Mouse (Mus musculus): ENCODE measurements around the gene Dzip3. TPM values are rescaled to one million over a fixed set of nuclear protein-coding genes. Genes with fewer than 3 reads are reported as not detected.
A peak's percentile ranks its signal among the peaks of the same experiment; 100 is the strongest.

Dzip3 gene
- 13.8 and 14.7 TPM in 2 replicates for polyA plus RNA-seq (2015; fragmentation: Nextera tagmentation; extraction: Ambion mirVana)

DNA sequence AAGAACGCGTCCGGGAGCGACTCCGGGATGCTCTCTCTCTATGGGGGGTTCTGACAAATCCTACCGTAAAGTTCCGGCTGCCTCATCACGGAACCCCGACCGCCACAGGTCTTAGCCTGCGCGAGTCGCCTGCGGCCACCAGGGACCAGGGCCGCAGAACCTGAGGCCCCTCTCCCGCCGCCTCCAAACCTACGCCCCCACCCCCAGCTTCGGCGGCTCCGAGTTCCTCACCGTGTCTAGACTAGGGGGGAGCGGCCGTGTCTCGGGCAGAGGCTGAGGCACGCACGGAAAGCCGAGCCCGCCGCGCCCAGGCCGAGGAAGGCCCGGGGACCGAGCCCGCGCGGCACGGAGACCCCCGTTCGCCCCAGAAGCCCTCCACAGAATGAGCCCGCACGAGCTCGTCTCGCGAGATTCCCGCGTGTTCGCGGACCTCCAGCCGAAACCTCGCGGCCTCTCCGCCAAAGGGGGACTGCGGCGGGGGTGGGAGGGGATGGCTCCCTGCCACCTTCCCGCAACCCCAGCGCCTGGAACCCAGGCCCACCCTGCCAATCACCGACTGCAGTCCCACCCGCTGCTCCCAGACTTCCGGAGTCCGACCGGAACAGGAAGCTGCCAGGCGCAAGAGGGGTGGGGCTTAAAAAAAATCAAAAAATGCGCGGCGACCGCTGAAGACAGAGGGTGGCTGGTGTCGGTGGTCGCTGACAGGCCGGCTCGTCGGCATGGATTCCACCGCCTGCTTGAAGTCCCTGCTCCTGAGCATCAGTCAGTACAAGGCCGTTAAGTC, at the start of gene Dzip3, which contains the start of gene Cip2a:
TSS of gene Dzip3 (minus strand) at position 607 of the 784 bp plus-strand sequence.
TSS of gene Cip2a (plus strand) at position 627 of the 784 bp plus-strand sequence.
- Histone ChIP-seq H3K4me3 (ENCODE audit: low read length) (peak within 1 kb of the TSS; percentile 81), H3K27me3 (ENCODE audit: control insufficient read depth, insufficient read depth, low read length) (no peaks in the 10 kb centered on the region), H3K27ac (ENCODE audit: low read length) (peak within 1 kb of the TSS; percentile 91), H3K36me3 (ENCODE audit: control insufficient read depth, insufficient read depth) (peaks cover 6% of the 10 kb centered on the region; the same call in 1 of the 2 replicates), H3K9me3 (replicated peaks; ENCODE audit: control insufficient read depth, low read length) (no peaks in the 10 kb centered on the region), H3K4me2 (ENCODE audit: low read depth, low read length) (peak within 1 kb of the TSS; percentile 85), H3K4me1 (ENCODE audit: control insufficient read depth, insufficient read depth, low read length) (peaks cover 10% of the 10 kb centered on the region), H3K9ac (ENCODE audit: low read length) (peak within 1 kb of the TSS; percentile 94)
- WGBS: 0% methylated on average over 74 of the region's 74 CpGs
- peak; percentile 98 for ATAC-seq (replicated peaks; ENCODE audit: extremely low read depth, insufficient read depth, low FRiP score)

DNA sequence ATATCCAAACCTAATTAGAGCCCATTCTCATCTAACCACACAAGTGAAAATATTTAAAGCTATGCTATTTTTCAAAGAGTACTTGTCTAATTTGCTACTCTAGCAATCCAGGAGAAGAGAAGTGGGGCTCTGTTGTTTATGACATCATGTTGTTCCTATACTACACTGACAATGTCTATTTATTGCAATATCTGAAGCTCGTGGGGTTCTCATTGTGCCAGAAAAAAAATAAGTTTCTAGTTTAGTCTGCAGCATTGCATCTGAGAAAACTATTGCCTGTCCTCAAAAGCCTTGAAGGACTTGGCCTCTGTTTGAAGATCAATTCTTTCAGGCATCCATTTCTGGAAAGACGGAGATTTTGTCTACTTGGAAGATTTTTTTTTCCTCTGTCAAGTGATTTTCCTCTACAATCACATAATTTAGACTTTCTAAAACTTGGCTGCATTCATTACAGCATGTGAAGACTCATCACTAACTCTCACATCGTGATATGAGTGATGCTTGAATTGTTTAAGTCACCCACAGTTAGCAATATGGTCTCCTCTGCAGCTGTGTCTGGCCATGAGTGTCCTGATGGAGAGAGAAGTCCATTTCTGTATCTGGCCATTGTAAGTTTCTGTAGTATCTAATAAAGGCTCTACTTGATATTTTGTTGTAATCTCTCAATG, 46.7 kb upstream of the Dzip3 start:
- Histone ChIP-seq H3K9me3 (replicated peaks; ENCODE audit: control insufficient read depth, low read length) (no peaks in the 10 kb centered on the region), H3K4me2 (ENCODE audit: low read depth, low read length) (no peak overlapping the region), H3K4me1 (ENCODE audit: control insufficient read depth, insufficient read depth, low read length) (no peaks in the 10 kb centered on the region), H3K4me3 (ENCODE audit: low read length) (no peak overlapping the region), H3K27ac (ENCODE audit: low read length) (no peak overlapping the region), H3K36me3 (ENCODE audit: control insufficient read depth, insufficient read depth) (no peaks in the 10 kb centered on the region), H3K27me3 (ENCODE audit: control insufficient read depth, insufficient read depth, low read length) (no peaks in the 10 kb centered on the region), H3K9ac (ENCODE audit: low read length) (no peak overlapping the region)
- 62% methylated on average over 3 of the region's 3 CpGs for WGBS
- ATAC-seq (replicated peaks; ENCODE audit: extremely low read depth, insufficient read depth, low FRiP score): no peak

DNA sequence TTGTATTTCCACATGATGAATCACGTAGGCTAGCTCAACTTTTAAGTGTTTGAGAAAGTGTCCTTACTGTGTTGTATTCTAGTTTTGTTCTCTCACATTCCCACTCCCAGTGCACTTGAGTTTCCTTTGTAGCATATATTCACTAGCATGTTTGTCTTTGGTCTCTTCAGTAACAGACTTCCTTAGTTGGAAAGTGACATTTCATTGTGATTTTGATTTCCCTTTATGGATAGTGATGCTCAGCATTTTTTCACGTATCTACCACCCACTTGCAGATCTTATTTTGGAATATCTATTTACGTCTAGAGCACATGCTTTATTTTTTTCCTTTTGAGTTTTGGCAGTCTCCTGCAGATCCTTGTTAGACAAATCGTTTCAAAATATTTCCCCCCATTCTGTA, 43.8 kb upstream of the Dzip3 start:
- Histone ChIP-seq H3K27me3 (ENCODE audit: control insufficient read depth, insufficient read depth, low read length) (no peaks in the 10 kb centered on the region), H3K9me3 (replicated peaks; ENCODE audit: control insufficient read depth, low read length) (no peaks in the 10 kb centered on the region), H3K4me2 (ENCODE audit: low read depth, low read length) (no peak overlapping the region), H3K4me3 (ENCODE audit: low read length) (no peak overlapping the region), H3K36me3 (ENCODE audit: control insufficient read depth, insufficient read depth) (no peaks in the 10 kb centered on the region), H3K27ac (ENCODE audit: low read length) (no peak overlapping the region), H3K9ac (ENCODE audit: low read length) (no peak overlapping the region), H3K4me1 (ENCODE audit: control insufficient read depth, insufficient read depth, low read length) (no peaks in the 10 kb centered on the region)
- 63% methylated on average over 4 of the region's 4 CpGs for WGBS
- ATAC-seq (replicated peaks; ENCODE audit: extremely low read depth, insufficient read depth, low FRiP score): no peak

DNA sequence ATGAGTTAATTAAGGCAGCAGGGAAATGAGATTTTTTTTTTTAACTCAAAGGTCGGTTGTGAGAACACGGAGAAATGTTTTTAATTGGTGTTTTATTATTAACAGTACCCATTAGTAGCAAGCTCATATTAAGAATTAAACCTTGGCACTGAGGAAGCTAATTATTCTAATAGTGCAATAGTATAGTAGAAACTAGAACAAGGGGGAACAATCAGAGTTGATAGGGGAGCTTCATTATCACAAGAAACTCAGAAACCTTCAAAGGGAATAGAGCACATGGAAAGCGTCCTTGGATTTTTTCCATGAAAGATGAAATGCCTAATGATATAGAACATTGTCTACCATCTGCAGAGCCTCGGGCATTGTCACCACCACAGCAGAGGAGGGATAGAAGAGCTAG, 41.9 kb upstream of the Dzip3 start:
- Histone ChIP-seq H3K4me2 (ENCODE audit: low read depth, low read length) (no peak overlapping the region), H3K9me3 (replicated peaks; ENCODE audit: control insufficient read depth, low read length) (no peaks in the 10 kb centered on the region), H3K4me3 (ENCODE audit: low read length) (no peak overlapping the region), H3K4me1 (ENCODE audit: control insufficient read depth, insufficient read depth, low read length) (no peaks in the 10 kb centered on the region), H3K27ac (ENCODE audit: low read length) (no peak overlapping the region), H3K9ac (ENCODE audit: low read length) (no peak overlapping the region), H3K27me3 (ENCODE audit: control insufficient read depth, insufficient read depth, low read length) (no peaks in the 10 kb centered on the region), H3K36me3 (ENCODE audit: control insufficient read depth, insufficient read depth) (no peaks in the 10 kb centered on the region)
- WGBS: 72% methylated on average over 4 of the region's 4 CpGs
- ATAC-seq (replicated peaks; ENCODE audit: extremely low read depth, insufficient read depth, low FRiP score): no peak

DNA sequence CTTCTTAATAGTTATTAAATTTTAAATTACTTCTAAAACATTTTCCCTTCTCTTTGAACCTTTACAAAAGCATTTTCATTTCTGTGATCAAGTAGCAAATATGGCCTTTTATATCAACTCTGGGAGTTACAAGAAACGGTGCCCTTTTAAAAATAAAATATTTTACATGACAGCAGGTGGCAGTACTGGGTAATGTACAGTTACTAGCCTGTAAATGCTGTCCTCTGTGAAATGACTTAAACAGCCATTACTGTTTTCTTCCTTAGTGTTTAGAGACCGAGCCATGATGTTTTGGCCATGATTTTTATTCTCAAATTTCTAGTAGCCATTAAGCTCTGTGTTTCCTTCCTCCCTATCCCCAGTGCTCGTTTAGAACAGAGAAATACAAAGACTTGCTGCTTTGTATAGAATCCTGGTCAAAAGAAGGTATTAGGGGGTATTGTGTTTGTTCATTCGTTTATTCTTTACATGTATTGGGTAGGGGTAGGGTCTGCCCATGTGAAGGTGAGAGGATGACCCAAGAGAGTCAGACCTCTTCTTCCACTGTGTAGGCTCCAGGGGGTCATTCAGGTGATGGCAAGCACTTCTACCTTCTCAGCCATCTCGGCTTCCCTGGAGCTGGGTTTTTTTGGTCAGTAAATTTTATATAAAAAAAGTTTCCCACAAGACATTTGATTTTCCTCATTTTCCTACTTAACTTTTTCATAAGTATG, 22.8 kb upstream of the Dzip3 start:
- Histone ChIP-seq H3K9ac (ENCODE audit: low read length) (no peak overlapping the region), H3K27me3 (ENCODE audit: control insufficient read depth, insufficient read depth, low read length) (no peaks in the 10 kb centered on the region), H3K27ac (ENCODE audit: low read length) (no peak overlapping the region), H3K36me3 (ENCODE audit: control insufficient read depth, insufficient read depth) (peaks cover 20% of the 10 kb centered on the region), H3K4me3 (ENCODE audit: low read length) (no peak overlapping the region), H3K9me3 (replicated peaks; ENCODE audit: control insufficient read depth, low read length) (no peaks in the 10 kb centered on the region), H3K4me1 (ENCODE audit: control insufficient read depth, insufficient read depth, low read length) (no peaks in the 10 kb centered on the region), H3K4me2 (ENCODE audit: low read depth, low read length) (no peak overlapping the region)
- 83% methylated on average over 5 of the region's 5 CpGs for WGBS
- ATAC-seq (replicated peaks; ENCODE audit: extremely low read depth, insufficient read depth, low FRiP score): no peak

DNA sequence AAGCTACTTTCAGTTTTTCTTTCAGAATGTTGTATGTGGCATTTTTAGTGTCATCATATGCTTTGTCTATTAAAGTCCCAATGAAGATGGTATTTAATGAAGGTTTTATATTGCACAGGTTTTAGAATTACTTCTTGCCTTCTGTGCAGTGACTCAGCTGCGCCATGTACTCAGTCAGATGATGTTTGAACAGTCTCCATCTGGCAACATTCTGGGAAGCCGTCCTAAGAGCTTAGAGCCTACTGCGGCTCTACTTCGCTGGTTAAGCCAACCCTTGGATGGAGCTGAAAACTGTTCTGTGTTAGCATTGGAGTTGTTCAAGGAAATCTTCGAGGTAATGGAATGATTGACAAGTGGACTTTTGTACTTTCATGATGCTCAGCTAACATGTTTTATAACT, 10.2 kb upstream of the Dzip3 start:
- peaks cover 28% of the 10 kb centered on the region for H3K36me3 ChIP-seq (ENCODE audit: control insufficient read depth, insufficient read depth)
- ATAC-seq (replicated peaks; ENCODE audit: extremely low read depth, insufficient read depth, low FRiP score): no peak
- H3K27ac ChIP-seq (ENCODE audit: low read length): no peak overlapping the region
- no peaks in the 10 kb centered on the region for H3K9me3 ChIP-seq (replicated peaks; ENCODE audit: control insufficient read depth, low read length)
- H3K27me3 ChIP-seq (ENCODE audit: control insufficient read depth, insufficient read depth, low read length): no peaks in the 10 kb centered on the region
- H3K4me3 ChIP-seq (ENCODE audit: low read length): no peak overlapping the region
- no peak overlapping the region for H3K9ac ChIP-seq (ENCODE audit: low read length)
- H3K4me2 ChIP-seq (ENCODE audit: low read depth, low read length): no peak overlapping the region
- no peaks in the 10 kb centered on the region for H3K4me1 ChIP-seq (ENCODE audit: control insufficient read depth, insufficient read depth, low read length)
- 88% methylated on average over 5 of the region's 5 CpGs for WGBS

DNA sequence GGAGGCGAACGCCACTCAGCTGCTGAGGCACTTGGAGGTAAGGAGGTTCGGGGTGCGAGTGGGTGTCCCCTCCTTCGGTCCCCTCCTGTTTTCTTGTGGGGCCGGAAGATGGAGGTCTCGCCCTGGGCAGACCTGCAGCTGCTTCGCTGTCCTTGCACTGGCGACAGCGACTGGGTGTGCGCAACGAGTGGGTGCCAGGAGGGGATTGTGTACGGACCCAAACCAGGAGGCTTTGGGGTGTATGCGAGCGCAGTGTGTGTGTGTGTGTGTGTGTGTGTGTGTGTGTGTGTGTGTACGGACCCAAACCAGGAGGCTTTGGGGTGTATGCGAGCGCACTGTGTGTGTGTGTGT, 353 bp upstream of the Dzip3 start:
- Histone ChIP-seq H3K9ac (ENCODE audit: low read length) (peak overlapping the region; percentile 88), H3K4me3 (ENCODE audit: low read length) (peak overlapping the region; percentile 81), H3K27ac (ENCODE audit: low read length) (peak overlapping the region; percentile 42), H3K9me3 (replicated peaks; ENCODE audit: control insufficient read depth, low read length) (no peaks in the 10 kb centered on the region), H3K27me3 (ENCODE audit: control insufficient read depth, insufficient read depth, low read length) (no peaks in the 10 kb centered on the region), H3K4me2 (ENCODE audit: low read depth, low read length) (peak overlapping the region; percentile 85), H3K36me3 (ENCODE audit: control insufficient read depth, insufficient read depth) (peaks cover 10% of the 10 kb centered on the region), H3K4me1 (ENCODE audit: control insufficient read depth, insufficient read depth, low read length) (peaks cover 10% of the 10 kb centered on the region)
- ATAC-seq (replicated peaks; ENCODE audit: extremely low read depth, insufficient read depth, low FRiP score): peak; percentile 23
- WGBS: 0% methylated on average over 18 of the region's 18 CpGs

DNA sequence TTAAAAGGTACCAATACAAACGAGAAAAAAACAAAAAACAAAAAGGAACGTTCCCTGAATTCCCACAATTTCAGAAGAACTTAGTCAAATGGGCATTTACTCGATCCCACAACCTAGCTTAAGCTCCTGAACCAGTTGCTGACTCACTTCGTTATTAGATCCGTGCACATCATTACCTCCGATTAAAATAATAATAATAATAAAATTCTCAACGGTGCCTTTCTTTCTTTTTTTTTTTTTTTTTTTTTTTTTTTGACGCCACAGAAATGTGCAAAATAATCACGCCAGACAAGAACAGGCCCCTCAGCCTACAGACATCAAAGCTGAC, 770 bp downstream of the Dzip3 start:
- no peak for ATAC-seq (replicated peaks; ENCODE audit: extremely low read depth, insufficient read depth, low FRiP score)

More for the DNA sequence above, 770 bp downstream of the Dzip3 start:
- Histone ChIP-seq H3K9ac (ENCODE audit: low read length) (peak overlapping the region; percentile 94), H3K27me3 (ENCODE audit: control insufficient read depth, insufficient read depth, low read length) (no peaks in the 10 kb centered on the region), H3K36me3 (ENCODE audit: control insufficient read depth, insufficient read depth) (0 out of 2 replicates have a peak, but pooled peaks cover 3% of the 10 kb centered on the region), H3K9me3 (replicated peaks; ENCODE audit: control insufficient read depth, low read length) (no peaks in the 10 kb centered on the region), H3K4me2 (ENCODE audit: low read depth, low read length) (peak overlapping the region; percentile 63), H3K27ac (ENCODE audit: low read length) (peak overlapping the region; percentile 91), H3K4me1 (ENCODE audit: control insufficient read depth, insufficient read depth, low read length) (peaks cover 10% of the 10 kb centered on the region), H3K4me3 (ENCODE audit: low read length) (peak overlapping the region; percentile 81)
- 2% methylated on average over 9 of the region's 9 CpGs for WGBS

Measured in heart, embryonic 16.5 days (tissue).